Mouse (Mus musculus) neural tube, embryonic 14.5 days (tissue): ENCODE results near the gene Tex14. TPM values are rescaled to one million over a fixed set of nuclear protein-coding genes. Genes with fewer than 3 reads are reported as not detected.
"Not testable (repeated sequence)": the region's sequence is repeated elsewhere in the genome, so short reads cannot be mapped to it uniquely, and the experiment has no call there.

Source experiments
- ATAC-seq: fragments of 200-750 bp; cut with Nextera tagmentation; 2 replicates; pipeline ENCODE4 v1.8.0; 2017; ENCODE audit warnings: low read depth, mild to moderate bottlenecking, moderate TSS enrichment, moderate library complexity
- H3K27ac ChIP-seq: fragments of 300-500 bp; sonication (generic); 2 replicates; pipeline ENCODE4 v1.5.1; 2014; ENCODE audit warnings: low read depth, mild to moderate bottlenecking, control low read depth, low read length, moderate library complexity, mixed read lengths
- H3K27me3 ChIP-seq: fragments of 300-500 bp; sonication (generic); 2 replicates; pipeline ENCODE4 v1.6.1; 2014; ENCODE audit warnings: low read length; ENCODE audit not compliant: control insufficient read depth, insufficient read depth
- H3K36me3 ChIP-seq: fragments of 300-500 bp; sonication (generic); 2 replicates; pipeline ENCODE4 v1.6.1; 2014; ENCODE audit warnings: low read length, mixed read lengths; ENCODE audit not compliant: control insufficient read depth, insufficient read depth
- H3K4me1 ChIP-seq: fragments of 300-500 bp; sonication (generic); 2 replicates; pipeline ENCODE4 v1.6.1; 2014; ENCODE audit warnings: low read length; ENCODE audit not compliant: control insufficient read depth, insufficient read depth
- H3K4me2 ChIP-seq: fragments of 300-500 bp; sonication (generic); 2 replicates; pipeline ENCODE4 v1.6.1; 2014; ENCODE audit warnings: mild to moderate bottlenecking, low read depth, low read length, control low read depth
- H3K4me3 ChIP-seq: fragments of 300-500 bp; sonication (generic); 2 replicates; pipeline ENCODE4 v1.5.1; 2014; ENCODE audit warnings: low read depth, low read length, control low read depth, mixed read lengths
- H3K9ac ChIP-seq: fragments of 300-500 bp; sonication (generic); replicated peaks from 2 replicates; pipeline ENCODE4 v1.6.1; 2014; ENCODE audit warnings: low read depth, mild to moderate bottlenecking, control low read depth, low read length, mixed read lengths
- H3K9me3 ChIP-seq: fragments of 300-500 bp; sonication (generic); 2 replicates; pipeline ENCODE4 v1.6.1; 2016; ENCODE audit warnings: low read length; ENCODE audit not compliant: control insufficient read depth
- WGBS: fragments of 180-500 bp; shearing (Covaris S2); extraction: QIAGEN DNeasy Blood & Tissue Kit; methylation state at CpG from one replicate; pipeline ENCODE4 v1.1.7; 2014; 5-methylcytosine and 5-hydroxymethylcytosine counted together
- polyA plus RNA-seq: library from polyadenylated mRNA; unstranded; fragments of >200 nt; fragmentation: Nextera tagmentation; extraction: Ambion mirVana; gene quantifications from 2 replicates; pipeline ENCODE4 v1.2.1, GENCODE M21; 2014

Tex14 gene
- polyA plus RNA-seq, 1 experiment from 2014 or later = 0.51 TPM

- 91% methylated on average over 1 of the region's 1 CpGs for WGBS
- no peak overlapping the region for H3K27ac ChIP-seq
- ATAC-seq = no peak
- H3K9ac ChIP-seq = no peak overlapping the region
- no peaks in the 10 kb centered on the region for H3K27me3 ChIP-seq
- no peaks in the 10 kb centered on the region for H3K9me3 ChIP-seq
- H3K4me1 ChIP-seq = no peaks in the 10 kb centered on the region
- H3K4me2 ChIP-seq = no peak overlapping the region
- H3K4me3 ChIP-seq = no peak overlapping the region
- H3K36me3 ChIP-seq = no peaks in the 10 kb centered on the region
Measured at GRCm38 (mm10) chr11:87385676-87386075, 19.2 kb upstream of the Tex14 start.

- WGBS = 15% methylated on average over 1 of the region's 1 CpGs
- no peak overlapping the region for H3K9ac ChIP-seq
- H3K4me1 ChIP-seq = no peaks in the 10 kb centered on the region
- H3K4me2 ChIP-seq = no peak overlapping the region
- no peaks in the 10 kb centered on the region for H3K36me3 ChIP-seq
- no peak overlapping the region for H3K27ac ChIP-seq
- H3K27me3 ChIP-seq = no peaks in the 10 kb centered on the region
- no peak overlapping the region for H3K4me3 ChIP-seq
- peak; percentile 41; the same call in 1 of the 2 replicates for ATAC-seq
- H3K9me3 ChIP-seq = no peaks in the 10 kb centered on the region
Measured at GRCm38 (mm10) chr11:87393855-87394254, 11.0 kb upstream of the Tex14 start.

DNA sequence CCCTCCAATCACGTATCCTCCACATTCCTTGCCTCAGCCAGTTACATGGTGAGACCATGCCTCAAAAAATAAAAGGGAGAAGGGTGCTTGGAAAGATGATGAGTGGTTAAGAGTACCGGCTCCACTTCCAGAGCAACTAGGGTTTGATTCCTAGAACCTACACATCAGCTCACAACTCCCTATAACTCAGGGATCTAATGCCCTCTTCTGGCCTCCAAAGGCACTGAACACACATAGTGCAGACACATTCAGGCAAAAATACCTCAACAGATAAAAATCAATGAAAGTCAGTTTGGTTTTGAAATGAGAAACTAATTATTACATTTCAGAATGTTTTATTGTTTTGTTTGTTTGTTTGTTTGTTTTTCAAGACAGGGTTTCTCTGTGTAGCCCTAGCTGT, 6.5 kb upstream of the Tex14 start:
- H3K9me3 ChIP-seq = no peaks in the 10 kb centered on the region
- 92% methylated on average over 2 of the region's 2 CpGs for WGBS
- no peak for ATAC-seq

DNA sequence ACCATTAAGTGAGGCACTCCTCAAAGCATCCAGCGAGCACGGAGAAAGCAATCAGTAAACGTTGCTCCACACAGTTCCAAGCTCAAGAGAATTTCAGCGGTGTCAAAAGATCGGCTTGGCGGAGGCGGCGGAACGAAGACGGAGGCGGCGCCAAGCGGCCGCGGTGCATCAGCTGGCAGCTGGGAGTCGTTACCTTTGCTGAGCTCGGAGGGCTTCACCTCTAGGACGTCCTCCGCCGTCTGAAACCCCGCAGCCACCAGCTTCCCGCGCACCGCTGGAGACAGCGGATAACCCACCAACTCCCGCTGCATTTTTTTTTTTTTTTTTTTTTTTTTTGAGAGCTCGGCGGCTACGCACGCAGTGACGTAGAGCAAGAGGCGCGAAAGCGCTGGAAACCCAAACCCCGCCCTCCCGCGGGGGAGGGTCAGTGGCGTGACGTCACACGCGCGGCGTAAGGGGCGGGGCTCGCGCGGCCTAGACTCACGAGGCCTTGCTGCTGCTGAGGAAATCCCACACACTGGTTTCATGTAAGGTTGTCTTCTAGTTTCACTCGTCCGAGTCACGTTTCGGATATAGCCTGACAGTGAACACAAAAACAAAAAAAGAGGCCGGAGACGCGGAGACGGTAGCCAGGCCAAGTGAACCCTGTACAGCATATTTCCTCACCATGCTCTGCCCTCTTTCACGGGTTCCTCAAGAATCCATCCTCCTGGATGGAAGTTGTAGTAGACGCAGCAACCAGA, 583 bp upstream of the Tex14 start:
- H3K27me3 ChIP-seq = no peaks in the 10 kb centered on the region
- H3K27ac ChIP-seq = peak overlapping the region; percentile 92
- peak overlapping the region; percentile 59 for H3K9ac ChIP-seq
- no peaks in the 10 kb centered on the region for H3K9me3 ChIP-seq
- peak overlapping the region; percentile 45 for H3K4me3 ChIP-seq
- peak overlapping the region; percentile 71 for H3K4me2 ChIP-seq
- 0 out of 2 replicates have a peak, but pooled peaks cover 2% of the 10 kb centered on the region for H3K4me1 ChIP-seq
- WGBS = 2% methylated on average over 58 of the region's 58 CpGs
- peak; percentile 90 for ATAC-seq
- no peaks in the 10 kb centered on the region for H3K36me3 ChIP-seq

More for the DNA sequence above, 6.5 kb upstream of the Tex14 start:
- Histone ChIP-seq H3K4me2 (no peak overlapping the region), H3K27me3 (no peaks in the 10 kb centered on the region), H3K4me3 (no peak overlapping the region), H3K4me1 (no peaks in the 10 kb centered on the region), H3K9ac (no peak overlapping the region), H3K36me3 (no peaks in the 10 kb centered on the region), H3K27ac (no peak overlapping the region)

GRCm38 (mm10) chr11:87413412-87413811, 8.5 kb downstream of the Tex14 start:
- 65% methylated on average over 3 of the region's 3 CpGs for WGBS
- H3K4me1 ChIP-seq, H3K4me3 ChIP-seq, H3K27me3 ChIP-seq, H3K36me3 ChIP-seq, H3K9me3 ChIP-seq, H3K27ac ChIP-seq, H3K9ac ChIP-seq, H3K4me2 ChIP-seq, ATAC-seq: not testable (repeated sequence)

DNA sequence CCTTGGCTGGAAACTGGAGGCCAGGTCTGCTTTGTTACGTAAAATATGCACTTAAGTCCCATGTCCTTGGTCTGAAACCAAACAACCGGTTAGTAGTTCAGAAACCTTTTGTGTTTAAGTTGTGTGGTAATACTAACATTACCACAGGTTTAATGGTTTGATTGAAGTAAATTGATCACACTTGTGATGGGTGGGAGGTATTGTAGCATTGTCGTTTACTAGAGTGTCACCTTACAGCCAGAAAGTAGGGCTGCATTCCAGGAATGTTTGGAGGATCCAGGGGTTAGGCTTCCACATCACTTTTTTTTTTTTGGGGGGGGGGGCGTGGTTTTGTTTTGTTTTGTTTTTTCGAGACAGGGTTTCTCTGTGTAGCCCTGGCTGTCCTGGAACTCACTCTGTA, 11.3 kb downstream of the Tex14 start:
- H3K4me1 ChIP-seq = no peaks in the 10 kb centered on the region

GRCm38 (mm10) chr11:87420861-87421260, 16.0 kb downstream of the Tex14 start:
- no peak overlapping the region for H3K27ac ChIP-seq
- H3K36me3 ChIP-seq = no peaks in the 10 kb centered on the region
- ATAC-seq = no peak
- no peaks in the 10 kb centered on the region; the same call in 1 of the 2 replicates for H3K4me1 ChIP-seq
- H3K4me3 ChIP-seq = no peak overlapping the region
- no peak overlapping the region for H3K9ac ChIP-seq
- H3K9me3 ChIP-seq = no peaks in the 10 kb centered on the region
- no peak overlapping the region for H3K4me2 ChIP-seq
- no peaks in the 10 kb centered on the region for H3K27me3 ChIP-seq

More for the DNA sequence above, 11.3 kb downstream of the Tex14 start:
- H3K4me2 ChIP-seq = no peak overlapping the region
- H3K27ac ChIP-seq = no peak overlapping the region
- no peaks in the 10 kb centered on the region for H3K36me3 ChIP-seq
- no peak for ATAC-seq
- H3K9me3 ChIP-seq = no peaks in the 10 kb centered on the region
- no peak overlapping the region for H3K9ac ChIP-seq
- WGBS = 47% methylated on average over 5 of the region's 5 CpGs
- H3K27me3 ChIP-seq = no peaks in the 10 kb centered on the region
- H3K4me3 ChIP-seq = no peak overlapping the region

- Histone ChIP-seq H3K4me3 (peak overlapping the region; percentile 31), H3K9ac (peak overlapping the region; percentile 52), H3K36me3 (no peaks in the 10 kb centered on the region), H3K4me1 (no peaks in the 10 kb centered on the region; the same call in 1 of the 2 replicates), H3K9me3 (no peaks in the 10 kb centered on the region), H3K27me3 (no peaks in the 10 kb centered on the region), H3K27ac (peak overlapping the region; percentile 85), H3K4me2 (peak overlapping the region; percentile 66)
- ATAC-seq = no peak
- WGBS = 26% methylated on average over 6 of the region's 6 CpGs
Measured at GRCm38 (mm10) chr11:87421760-87422201, 16.9 kb downstream of the Tex14 start.

GRCm38 (mm10) chr11:87422511-87423340, 17.9 kb downstream of the Tex14 start:
- H3K9ac ChIP-seq = peak overlapping the region; percentile 52; the same call in 1 of the 2 replicates
- peak overlapping the region; percentile 85 for H3K27ac ChIP-seq
- peak overlapping the region; percentile 31 for H3K4me3 ChIP-seq
- WGBS = 0% methylated on average over 26 of the region's 26 CpGs
- H3K36me3 ChIP-seq = no peaks in the 10 kb centered on the region
- H3K4me2 ChIP-seq = peak overlapping the region; percentile 66
- H3K4me1 ChIP-seq = no peaks in the 10 kb centered on the region; the same call in 1 of the 2 replicates
- peak; percentile 83 for ATAC-seq
- H3K27me3 ChIP-seq = no peaks in the 10 kb centered on the region
- no peaks in the 10 kb centered on the region for H3K9me3 ChIP-seq
